Mouse (Mus musculus): ENCODE measurements around the gene Mthfd1. TPM values are rescaled to one million over a fixed set of nuclear protein-coding genes. Genes with fewer than 3 reads are reported as not detected.

The Mthfd1 gene
- polyA plus RNA-seq, 1 experiment from 2014 or later, result 85.5 TPM

DNA sequence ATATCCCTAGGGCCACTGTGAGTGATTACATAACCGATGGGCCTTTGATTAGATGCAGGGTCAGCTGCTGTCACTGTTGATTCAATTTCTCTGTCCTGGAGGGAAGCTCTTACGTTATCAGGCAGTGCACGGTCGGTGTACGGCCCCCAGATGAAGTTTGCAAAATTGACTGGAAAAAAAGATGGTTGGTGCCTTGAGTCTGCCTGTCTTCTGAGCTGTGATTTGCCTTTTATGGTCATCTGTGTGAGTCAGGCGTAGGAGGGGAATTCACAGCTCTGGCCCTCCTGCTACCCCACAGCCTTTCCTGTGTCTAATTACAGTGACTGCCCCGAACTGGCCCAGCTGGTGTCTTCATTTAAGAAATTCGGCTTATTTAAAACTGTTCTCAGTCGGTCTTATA is 52.9 kb downstream of the Mthfd1 start:
- no peak overlapping the region for H3K4me2 ChIP-seq (ENCODE audit: low read depth, low read length)
- no peak overlapping the region for H3K4me3 ChIP-seq (ENCODE audit: low read depth, low read length)
- H3K9ac ChIP-seq (replicated peaks; ENCODE audit: low read length), result no peak overlapping the region
- no peak for ATAC-seq (replicated peaks; ENCODE audit: insufficient number of reproducible peaks, low FRiP score, low TSS enrichment, low read depth)
- H3K36me3 ChIP-seq (replicated peaks; ENCODE audit: control insufficient read depth, insufficient read depth, low read depth, low read length), result no peaks in the 10 kb centered on the region; the same call in 1 of the 2 replicates
- DNase-seq (ENCODE audit: low spot score), result peak; percentile 10
- H3K4me1 ChIP-seq (ENCODE audit: control insufficient read depth, insufficient read depth, low read length), result no peaks in the 10 kb centered on the region
- no peaks in the 10 kb centered on the region for H3K9me3 ChIP-seq (replicated peaks; ENCODE audit: control insufficient read depth, low read length)
- 53% methylated on average over 9 of the region's 9 CpGs for WGBS
- H3K27ac ChIP-seq (replicated peaks; ENCODE audit: low read depth, low read length), result no peak overlapping the region
- no peaks in the 10 kb centered on the region for H3K27me3 ChIP-seq (ENCODE audit: control insufficient read depth, insufficient read depth, low read length)

DNA sequence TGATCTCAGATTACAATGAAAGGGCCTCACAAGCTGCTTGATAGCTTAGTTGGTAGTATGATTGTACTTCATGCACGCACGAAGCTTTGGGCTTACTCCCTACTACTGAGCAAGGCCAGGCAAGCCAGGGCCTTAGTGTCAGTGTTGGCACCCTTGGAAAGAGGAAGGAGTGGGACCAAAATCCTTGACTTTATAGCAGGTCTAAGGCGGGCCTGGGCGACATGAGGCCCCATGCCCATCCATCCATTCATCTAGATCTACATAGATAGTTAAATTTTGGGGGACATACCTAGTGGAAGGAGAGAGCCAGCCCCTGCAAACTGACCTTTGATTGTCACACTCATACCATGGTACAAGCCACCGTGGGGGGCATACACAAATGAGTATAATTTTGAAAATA is 53.3 kb downstream of the Mthfd1 start:
- Histone ChIP-seq H3K36me3 (replicated peaks; ENCODE audit: control insufficient read depth, insufficient read depth, low read depth, low read length) (no peaks in the 10 kb centered on the region; the same call in 1 of the 2 replicates), H3K4me2 (ENCODE audit: low read depth, low read length) (no peak overlapping the region), H3K27ac (replicated peaks; ENCODE audit: low read depth, low read length) (no peak overlapping the region), H3K9me3 (replicated peaks; ENCODE audit: control insufficient read depth, low read length) (no peaks in the 10 kb centered on the region), H3K27me3 (ENCODE audit: control insufficient read depth, insufficient read depth, low read length) (no peaks in the 10 kb centered on the region), H3K9ac (replicated peaks; ENCODE audit: low read length) (no peak overlapping the region), H3K4me3 (ENCODE audit: low read depth, low read length) (no peak overlapping the region), H3K4me1 (ENCODE audit: control insufficient read depth, insufficient read depth, low read length) (no peaks in the 10 kb centered on the region)
- WGBS, result 88% methylated on average over 5 of the region's 5 CpGs
- no peak for ATAC-seq (replicated peaks; ENCODE audit: insufficient number of reproducible peaks, low FRiP score, low TSS enrichment, low read depth)
- no peak for DNase-seq (ENCODE audit: low spot score)

- H3K4me1 ChIP-seq (ENCODE audit: control insufficient read depth, insufficient read depth, low read length), result no peaks in the 10 kb centered on the region
- ATAC-seq (replicated peaks; ENCODE audit: insufficient number of reproducible peaks, low FRiP score, low TSS enrichment, low read depth) (no peak), DNase-seq (ENCODE audit: low spot score) (no peak)
- no peak overlapping the region for H3K27ac ChIP-seq (replicated peaks; ENCODE audit: low read depth, low read length)
- no peak overlapping the region for H3K9ac ChIP-seq (replicated peaks; ENCODE audit: low read length)
- H3K4me2 ChIP-seq (ENCODE audit: low read depth, low read length), result no peak overlapping the region
- no peaks in the 10 kb centered on the region for H3K9me3 ChIP-seq (replicated peaks; ENCODE audit: control insufficient read depth, low read length)
- H3K4me3 ChIP-seq (ENCODE audit: low read depth, low read length), result no peak overlapping the region
- H3K36me3 ChIP-seq (replicated peaks; ENCODE audit: control insufficient read depth, insufficient read depth, low read depth, low read length), result no peaks in the 10 kb centered on the region
- WGBS, result 84% methylated on average over 6 of the region's 6 CpGs
- no peaks in the 10 kb centered on the region for H3K27me3 ChIP-seq (ENCODE audit: control insufficient read depth, insufficient read depth, low read length)
These were observed 54.9 kb downstream of the Mthfd1 start for GRCm38 (mm10) chr12:76310007-76310406.

- Histone ChIP-seq H3K36me3 (replicated peaks; ENCODE audit: control insufficient read depth, insufficient read depth, low read depth, low read length) (no peaks in the 10 kb centered on the region), H3K4me2 (ENCODE audit: low read depth, low read length) (no peak overlapping the region), H3K9me3 (replicated peaks; ENCODE audit: control insufficient read depth, low read length) (no peaks in the 10 kb centered on the region), H3K4me1 (ENCODE audit: control insufficient read depth, insufficient read depth, low read length) (no peaks in the 10 kb centered on the region), H3K4me3 (ENCODE audit: low read depth, low read length) (no peak overlapping the region), H3K27me3 (ENCODE audit: control insufficient read depth, insufficient read depth, low read length) (no peaks in the 10 kb centered on the region), H3K9ac (replicated peaks; ENCODE audit: low read length) (no peak overlapping the region), H3K27ac (replicated peaks; ENCODE audit: low read depth, low read length) (no peak overlapping the region)
- WGBS, result 75% methylated on average over 6 of the region's 6 CpGs
- DNase-seq (ENCODE audit: low spot score) (no peak), ATAC-seq (replicated peaks; ENCODE audit: insufficient number of reproducible peaks, low FRiP score, low TSS enrichment, low read depth) (no peak)
These were observed 55.5 kb downstream of the Mthfd1 start for GRCm38 (mm10) chr12:76310633-76311032.

DNA sequence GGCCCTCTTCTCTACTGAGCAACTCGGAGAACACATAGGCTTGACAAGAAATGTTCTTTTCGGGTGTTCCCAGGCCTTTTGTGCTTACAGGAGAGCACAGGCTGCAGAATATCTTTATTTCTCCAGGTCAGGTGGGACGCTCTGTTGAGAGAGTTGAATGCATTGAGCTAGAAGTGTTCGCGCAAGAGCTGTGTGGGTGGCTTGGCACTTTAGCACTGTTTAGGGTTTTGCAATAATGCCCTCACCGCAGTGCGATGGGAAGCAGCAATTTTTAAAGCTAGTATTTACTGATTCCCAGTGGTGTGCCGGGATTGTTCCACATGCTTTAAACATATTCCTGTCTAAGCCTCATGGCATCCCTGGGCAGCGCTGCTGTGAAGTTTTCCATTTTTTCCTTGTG is 56.1 kb downstream of the Mthfd1 start:
- ATAC-seq (replicated peaks; ENCODE audit: insufficient number of reproducible peaks, low FRiP score, low TSS enrichment, low read depth), result no peak
- H3K4me3 ChIP-seq (ENCODE audit: low read depth, low read length), result no peak overlapping the region
- no peaks in the 10 kb centered on the region for H3K4me1 ChIP-seq (ENCODE audit: control insufficient read depth, insufficient read depth, low read length)
- no peaks in the 10 kb centered on the region for H3K9me3 ChIP-seq (replicated peaks; ENCODE audit: control insufficient read depth, low read length)
- no peak for DNase-seq (ENCODE audit: low spot score)
- no peak overlapping the region for H3K9ac ChIP-seq (replicated peaks; ENCODE audit: low read length)
- no peak overlapping the region for H3K4me2 ChIP-seq (ENCODE audit: low read depth, low read length)
- WGBS, result 91% methylated on average over 9 of the region's 9 CpGs
- H3K27ac ChIP-seq (replicated peaks; ENCODE audit: low read depth, low read length), result no peak overlapping the region
- no peaks in the 10 kb centered on the region for H3K27me3 ChIP-seq (ENCODE audit: control insufficient read depth, insufficient read depth, low read length)
- H3K36me3 ChIP-seq (replicated peaks; ENCODE audit: control insufficient read depth, insufficient read depth, low read depth, low read length), result no peaks in the 10 kb centered on the region

DNA sequence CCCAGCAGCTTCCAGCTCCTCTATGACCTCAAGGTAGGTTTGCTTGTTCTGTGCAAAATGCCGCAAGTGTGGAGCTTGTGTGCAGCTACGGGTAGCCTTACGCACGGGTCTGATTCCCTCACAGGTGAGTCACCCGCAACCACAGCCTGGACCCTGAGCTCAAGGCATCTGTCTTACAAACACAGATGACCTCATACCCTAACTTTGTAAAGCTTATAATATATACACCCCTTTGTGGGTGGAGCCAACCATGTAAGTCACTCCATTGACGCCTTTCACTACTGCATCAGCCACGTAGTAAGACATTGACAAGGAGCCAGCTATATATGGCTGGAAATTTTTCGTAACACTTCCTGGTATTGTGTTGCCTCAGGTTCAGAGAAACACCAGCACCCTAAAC is 56.9 kb downstream of the Mthfd1 start:
- no peak overlapping the region for H3K27ac ChIP-seq (replicated peaks; ENCODE audit: low read depth, low read length)
- no peaks in the 10 kb centered on the region for H3K4me1 ChIP-seq (ENCODE audit: control insufficient read depth, insufficient read depth, low read length)
- H3K9me3 ChIP-seq (replicated peaks; ENCODE audit: control insufficient read depth, low read length), result no peaks in the 10 kb centered on the region
- no peak for DNase-seq (ENCODE audit: low spot score)
- no peaks in the 10 kb centered on the region for H3K27me3 ChIP-seq (ENCODE audit: control insufficient read depth, insufficient read depth, low read length)
- H3K9ac ChIP-seq (replicated peaks; ENCODE audit: low read length), result no peak overlapping the region
- WGBS, result 94% methylated on average over 8 of the region's 8 CpGs
- H3K4me2 ChIP-seq (ENCODE audit: low read depth, low read length), result no peak overlapping the region
- H3K4me3 ChIP-seq (ENCODE audit: low read depth, low read length), result no peak overlapping the region
- no peak for ATAC-seq (replicated peaks; ENCODE audit: insufficient number of reproducible peaks, low FRiP score, low TSS enrichment, low read depth)
- H3K36me3 ChIP-seq (replicated peaks; ENCODE audit: control insufficient read depth, insufficient read depth, low read depth, low read length), result no peaks in the 10 kb centered on the region

GRCm38 (mm10) chr12:76318282-76319212 is 63.4 kb downstream of the Mthfd1 start:
- no peaks in the 10 kb centered on the region for H3K27me3 ChIP-seq (ENCODE audit: control insufficient read depth, insufficient read depth, low read length)
- WGBS, result 79% methylated on average over 9 of the region's 9 CpGs
- H3K9ac ChIP-seq (replicated peaks; ENCODE audit: low read length), result no peak overlapping the region
- no peak overlapping the region for H3K4me3 ChIP-seq (ENCODE audit: low read depth, low read length)
- H3K9me3 ChIP-seq (replicated peaks; ENCODE audit: control insufficient read depth, low read length), result no peaks in the 10 kb centered on the region
- ATAC-seq (replicated peaks; ENCODE audit: insufficient number of reproducible peaks, low FRiP score, low TSS enrichment, low read depth), result no peak
- DNase-seq (ENCODE audit: low spot score), result no peak
- no peak overlapping the region for H3K27ac ChIP-seq (replicated peaks; ENCODE audit: low read depth, low read length)
- no peaks in the 10 kb centered on the region for H3K4me1 ChIP-seq (ENCODE audit: control insufficient read depth, insufficient read depth, low read length)
- no peak overlapping the region for H3K4me2 ChIP-seq (ENCODE audit: low read depth, low read length)
- H3K36me3 ChIP-seq (replicated peaks; ENCODE audit: control insufficient read depth, insufficient read depth, low read depth, low read length), result no peaks in the 10 kb centered on the region

DNA sequence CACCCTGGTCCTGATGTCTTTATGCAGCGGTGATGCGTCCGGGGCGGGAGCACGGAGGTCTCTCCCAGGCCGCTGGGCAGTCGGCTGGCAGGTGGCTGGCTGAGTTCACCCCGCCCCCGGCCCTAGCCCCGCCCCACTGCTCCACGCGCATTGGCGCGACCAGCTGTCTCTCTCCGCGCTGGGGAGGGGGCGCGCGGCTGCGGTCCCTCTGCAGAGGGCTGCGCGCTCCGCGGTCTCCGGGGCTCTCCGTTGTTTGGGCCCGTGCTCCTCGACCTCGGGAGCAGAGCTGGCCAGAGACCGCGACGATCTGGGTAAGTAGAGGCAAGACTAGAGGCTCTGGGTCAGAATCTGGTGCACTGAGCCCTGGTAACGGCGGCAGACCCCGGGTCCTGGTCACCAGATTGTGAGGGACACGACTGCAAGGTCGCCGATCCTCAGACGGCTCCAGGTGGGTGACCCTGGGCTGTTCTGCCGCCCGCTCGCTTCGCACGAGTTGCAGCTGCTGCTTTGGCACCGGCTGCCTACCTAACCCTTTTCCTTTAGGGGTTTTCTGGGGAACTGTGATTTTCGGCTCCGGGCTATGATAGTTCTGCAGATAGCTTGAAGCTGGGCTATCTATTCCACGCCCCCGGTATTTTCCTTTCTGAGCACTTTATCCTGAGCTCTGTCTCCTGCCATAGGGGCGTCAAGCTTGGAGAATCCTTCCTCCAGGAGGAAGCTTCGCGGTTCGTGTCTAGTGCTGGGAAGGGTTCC is 69.8 kb downstream of the Mthfd1 start, which contains the start of gene Akap5:
Gene Akap5, plus strand, starts transcription at position 213 of the 753 bp plus-strand sequence.
- WGBS, result 2% methylated on average over 47 of the region's 53 CpGs
- Histone ChIP-seq H3K36me3 (replicated peaks; ENCODE audit: control insufficient read depth, insufficient read depth, low read depth, low read length) (no peaks in the 10 kb centered on the region), H3K9ac (replicated peaks; ENCODE audit: low read length) (peak within 1 kb of the TSS; percentile 52), H3K4me1 (ENCODE audit: control insufficient read depth, insufficient read depth, low read length) (no peaks in the 10 kb centered on the region), H3K4me3 (ENCODE audit: low read depth, low read length) (peak within 1 kb of the TSS; percentile 46), H3K9me3 (replicated peaks; ENCODE audit: control insufficient read depth, low read length) (no peaks in the 10 kb centered on the region), H3K4me2 (ENCODE audit: low read depth, low read length) (peak within 1 kb of the TSS; percentile 69), H3K27me3 (ENCODE audit: control insufficient read depth, insufficient read depth, low read length) (no peaks in the 10 kb centered on the region), H3K27ac (replicated peaks; ENCODE audit: low read depth, low read length) (no peak within 1 kb of the TSS)
- ATAC-seq (replicated peaks; ENCODE audit: insufficient number of reproducible peaks, low FRiP score, low TSS enrichment, low read depth) (peak; percentile 95), DNase-seq (ENCODE audit: low spot score) (peak; percentile 85)
